Mouse (Mus musculus) kidney, postnatal 14 days (tissue): ENCODE results near the gene Zdhhc5.

Experiments
- DNase-seq: peaks from one replicate; pipeline ENCODE4 v3.0.0; 2022; ENCODE audit warnings: mixed read lengths

Zdhhc5 gene

GRCm38 (mm10) chr2:84714811-84715561 is at the start of gene Zdhhc5:
TSS of gene Zdhhc5 (minus strand) at chr2:84715180.
- DNase-seq: peak; percentile 99

GRCm38 (mm10) chr2:84762818-84763217 is 47.8 kb upstream of the Zdhhc5 start:
- DNase-seq: no peak

- no peak for DNase-seq
Observed at GRCm38 (mm10) chr2:84762295-84762694, 47.3 kb upstream of the Zdhhc5 start.

GRCm38 (mm10) chr2:84761840-84762239 is 46.9 kb upstream of the Zdhhc5 start:
- DNase-seq: no peak

- no peak for DNase-seq
Observed at GRCm38 (mm10) chr2:84761309-84761708, 46.3 kb upstream of the Zdhhc5 start.

GRCm38 (mm10) chr2:84760777-84761176 is 45.8 kb upstream of the Zdhhc5 start:
- DNase-seq: no peak

GRCm38 (mm10) chr2:84758542-84759127 is 43.7 kb upstream of the Zdhhc5 start:
- peak; percentile 77 for DNase-seq

GRCm38 (mm10) chr2:84757026-84757682 is 42.2 kb upstream of the Zdhhc5 start:
- no peak for DNase-seq

- peak; percentile 19 for DNase-seq
Observed at GRCm38 (mm10) chr2:84756245-84756644, 41.3 kb upstream of the Zdhhc5 start.

GRCm38 (mm10) chr2:84750115-84750514 is 35.1 kb upstream of the Zdhhc5 start:
- DNase-seq: peak; percentile 30

GRCm38 (mm10) chr2:84744126-84744525 is 29.1 kb upstream of the Zdhhc5 start:
- DNase-seq: no peak

GRCm38 (mm10) chr2:84743561-84743960 is 28.6 kb upstream of the Zdhhc5 start, which contains the start of gene Gm19426:
TSS of gene Gm19426 (minus strand) at chr2:84743655.
- peak; percentile 90 for DNase-seq

- DNase-seq: peak; percentile 72
Observed at GRCm38 (mm10) chr2:84742451-84743283, 27.7 kb upstream of the Zdhhc5 start.

- no peak for DNase-seq
Observed at GRCm38 (mm10) chr2:84741841-84742450, 27.0 kb upstream of the Zdhhc5 start.

GRCm38 (mm10) chr2:84740608-84741333 is 25.8 kb upstream of the Zdhhc5 start:
- DNase-seq: peak; percentile 36

- DNase-seq: peak; percentile 71
Observed at GRCm38 (mm10) chr2:84738271-84738911, 23.4 kb upstream of the Zdhhc5 start.

GRCm38 (mm10) chr2:84737451-84737925 is 22.5 kb upstream of the Zdhhc5 start:
- DNase-seq: no peak

GRCm38 (mm10) chr2:84736312-84737161 is 21.6 kb upstream of the Zdhhc5 start:
- no peak for DNase-seq

- no peak for DNase-seq
Observed at GRCm38 (mm10) chr2:84735346-84735920, 20.5 kb upstream of the Zdhhc5 start.

- DNase-seq: no peak
Observed at GRCm38 (mm10) chr2:84734919-84735318, 19.9 kb upstream of the Zdhhc5 start.
